Mouse (Mus musculus) natural killer cell, adult 2 months (primary cell): ENCODE data around the gene Slc2a1.

ENCODE experiments used
- DNase-seq, 2 experiments: peaks; one replicate each; pipeline ENCODE4 v3.0.0; 2022; ENCODE audit warnings: low spot score in 2 of 2

The Slc2a1 gene

GRCm38 (mm10) chr4:119129096-119129495 lies 20.6 kb downstream of the Slc2a1 start:
- DNase-seq = no peak

GRCm38 (mm10) chr4:119131189-119131910 lies 22.8 kb downstream of the Slc2a1 start:
- DNase-seq = peak in 1 of 2 experiments; percentile 23

GRCm38 (mm10) chr4:119133306-119133705 lies 24.8 kb downstream of the Slc2a1 start:
- DNase-seq = no peak

GRCm38 (mm10) chr4:119133860-119134259 lies 25.3 kb downstream of the Slc2a1 start:
- DNase-seq = no peak

GRCm38 (mm10) chr4:119137313-119137712 lies 28.8 kb downstream of the Slc2a1 start:
- no peak for DNase-seq

- no peak for DNase-seq
Observed at GRCm38 (mm10) chr4:119138171-119138570, 29.7 kb downstream of the Slc2a1 start.

GRCm38 (mm10) chr4:119138776-119139175 lies 30.3 kb downstream of the Slc2a1 start:
- no peak for DNase-seq

GRCm38 (mm10) chr4:119140126-119140525 lies 31.6 kb downstream of the Slc2a1 start:
- DNase-seq = peak; percentile 30 to 56

- no peak for DNase-seq
Observed at GRCm38 (mm10) chr4:119141191-119141590, 32.7 kb downstream of the Slc2a1 start.

GRCm38 (mm10) chr4:119142230-119142871 lies 33.8 kb downstream of the Slc2a1 start:
- DNase-seq = peak in 1 of 2 experiments; percentile 48

- no peak for DNase-seq
Observed at GRCm38 (mm10) chr4:119146816-119147215, 38.3 kb downstream of the Slc2a1 start.

- DNase-seq = no peak
Observed at GRCm38 (mm10) chr4:119147347-119147746, 38.8 kb downstream of the Slc2a1 start.

GRCm38 (mm10) chr4:119148741-119149140 lies 40.2 kb downstream of the Slc2a1 start:
- DNase-seq = no peak

GRCm38 (mm10) chr4:119157186-119157585 lies 48.7 kb downstream of the Slc2a1 start:
- DNase-seq = peak; percentile 45 to 70

- DNase-seq = no peak
Observed at GRCm38 (mm10) chr4:119157891-119158290, 49.4 kb downstream of the Slc2a1 start.

GRCm38 (mm10) chr4:119161358-119161757 lies 52.8 kb downstream of the Slc2a1 start:
- no peak for DNase-seq

GRCm38 (mm10) chr4:119162990-119163389 lies 54.5 kb downstream of the Slc2a1 start:
- DNase-seq = no peak

GRCm38 (mm10) chr4:119165916-119166315 lies 57.4 kb downstream of the Slc2a1 start:
- DNase-seq = no peak

- no peak for DNase-seq
Observed at GRCm38 (mm10) chr4:119167068-119167467, 58.6 kb downstream of the Slc2a1 start.

- peak; percentile 80 to 89 for DNase-seq
Observed at GRCm38 (mm10) chr4:119167663-119168062, 59.2 kb downstream of the Slc2a1 start.

GRCm38 (mm10) chr4:119172919-119173650 lies 64.6 kb downstream of the Slc2a1 start:
- DNase-seq = no peak

- DNase-seq = peak; percentile 92 to 93
Observed at GRCm38 (mm10) chr4:119173851-119174453, 65.4 kb downstream of the Slc2a1 start, which contains the start of gene Zfp691. Zfp691 (minus strand) TSS chr4:119174195.
